Mouse (Mus musculus) monocyte, adult 5-6 weeks (primary cell): ENCODE measurements around the gene Zfp266. TPM values are rescaled to one million over a fixed set of nuclear protein-coding genes. Genes with fewer than 3 reads are reported as not detected.
A peak's percentile ranks its signal among the peaks of the same experiment; 100 is the strongest.
"Not testable (repeated sequence)": the region's sequence is repeated elsewhere in the genome, so short reads cannot be mapped to it uniquely, and the experiment has no call there.

Experiments
- ATAC-seq: fragments of 153-309, 156-312 bp; replicated peaks from 2 replicates; pipeline ENCODE4 v1.8.0; 2017; ENCODE audit warnings: mild to moderate bottlenecking; ENCODE audit not compliant: low TSS enrichment, insufficient number of reproducible peaks, severe bottlenecking, poor library complexity, low FRiP score
- total RNA-seq: library from RNA; stranded (forward); fragments of 200-1000, 200-491, 200-594 nt; gene quantifications from 3 replicates; pipeline ENCODE4 v1.2.3, GENCODE M21; 2017

Gene Zfp266
- 27.5 to 43.8 TPM (median 36.4 TPM) in 3 replicates for total RNA-seq

- ATAC-seq = peak; percentile 86
These were observed at the start of gene Zfp266 for GRCm38 (mm10) chr9:20521306-20521957. Gene Zfp266, minus strand, starts transcription at chr9:20521417.

- not testable (repeated sequence) for ATAC-seq
These were observed 44.3 kb upstream of the Zfp266 start for GRCm38 (mm10) chr9:20565326-20566030.

- no peak for ATAC-seq
These were observed 41.0 kb upstream of the Zfp266 start for GRCm38 (mm10) chr9:20562177-20562576.

GRCm38 (mm10) chr9:20552698-20553097 lies 31.5 kb upstream of the Zfp266 start:
- ATAC-seq = no peak

GRCm38 (mm10) chr9:20551781-20552275 lies 30.6 kb upstream of the Zfp266 start:
- ATAC-seq = no peak

- no peak for ATAC-seq
These were observed 23.9 kb upstream of the Zfp266 start for GRCm38 (mm10) chr9:20545151-20545550.

- peak; percentile 77 for ATAC-seq
These were observed 23.0 kb upstream of the Zfp266 start for GRCm38 (mm10) chr9:20544070-20544821.

- no peak for ATAC-seq
These were observed 22.3 kb upstream of the Zfp266 start for GRCm38 (mm10) chr9:20543496-20543895.

- no peak for ATAC-seq
These were observed 15.4 kb upstream of the Zfp266 start for GRCm38 (mm10) chr9:20536598-20536997.

GRCm38 (mm10) chr9:20534326-20534926 lies 13.2 kb upstream of the Zfp266 start:
- ATAC-seq = no peak

GRCm38 (mm10) chr9:20520531-20521210 lies 546 bp downstream of the Zfp266 start:
- no peak for ATAC-seq

- no peak for ATAC-seq
These were observed 1.3 kb downstream of the Zfp266 start for GRCm38 (mm10) chr9:20519949-20520348.

GRCm38 (mm10) chr9:20518708-20519107 lies 2.5 kb downstream of the Zfp266 start:
- ATAC-seq = no peak

GRCm38 (mm10) chr9:20517727-20518126 lies 3.5 kb downstream of the Zfp266 start:
- ATAC-seq = no peak

GRCm38 (mm10) chr9:20514016-20514415 lies 7.2 kb downstream of the Zfp266 start:
- no peak for ATAC-seq

GRCm38 (mm10) chr9:20512714-20513113 lies 8.5 kb downstream of the Zfp266 start:
- ATAC-seq = no peak

GRCm38 (mm10) chr9:20511645-20512044 lies 9.6 kb downstream of the Zfp266 start:
- ATAC-seq = no peak

- no peak for ATAC-seq
These were observed 10.9 kb downstream of the Zfp266 start for GRCm38 (mm10) chr9:20510346-20510745.
